Mouse (Mus musculus): ENCODE results near the gene Etv6.

DNA sequence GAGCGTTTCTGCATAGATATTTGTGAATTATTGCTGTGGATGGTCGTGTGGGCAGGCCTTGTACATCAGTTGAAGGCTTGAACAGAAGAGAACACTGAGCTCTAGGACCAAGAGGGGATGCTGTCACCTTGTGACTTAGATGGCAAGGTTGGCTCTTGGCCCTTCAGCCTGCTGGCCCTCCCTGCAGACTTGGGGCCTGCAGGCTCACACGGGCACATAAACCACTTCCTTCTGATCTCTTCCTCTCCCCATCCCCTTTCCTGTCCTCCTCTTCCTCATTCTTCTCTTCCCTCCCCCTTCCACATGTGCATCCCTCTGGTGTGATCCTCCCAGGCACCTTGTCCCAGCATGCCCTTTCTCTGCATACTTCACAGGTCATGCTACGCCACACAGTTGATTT, 60.1 kb downstream of the Etv6 start:
- TF ChIP-seq GATA1 (IDR thresholded peaks at IDR 0.05; ENCODE audit: low read length) (no peak), TAL1 (IDR thresholded peaks at IDR 0.05; ENCODE audit: low read length) (no peak)

All from erythroblast, embryonic 14.5 days (primary cell).